Mouse (Mus musculus): ENCODE measurements around the gene Olfr836.
"Not testable (repeated sequence)": the region's sequence is repeated elsewhere in the genome, so short reads cannot be mapped to it uniquely, and the experiment has no call there.

The Olfr836 gene

GRCm38 (mm10) chr9:19120082-19120481 is at the start of gene Olfr836:
Gene Olfr836, plus strand, starts transcription at chr9:19120382.
- in situ Hi-C loops (cut with MboI, MseI), result no loop called here

GRCm38 (mm10) chr9:19084986-19085385 is 35.2 kb upstream of the Olfr836 start:
- in situ Hi-C loops (cut with MboI, MseI), result loop anchor here (5.0 kb wide), 1 partner anchor 528 kb away; no protein-coding TSS in a partner anchor

DNA sequence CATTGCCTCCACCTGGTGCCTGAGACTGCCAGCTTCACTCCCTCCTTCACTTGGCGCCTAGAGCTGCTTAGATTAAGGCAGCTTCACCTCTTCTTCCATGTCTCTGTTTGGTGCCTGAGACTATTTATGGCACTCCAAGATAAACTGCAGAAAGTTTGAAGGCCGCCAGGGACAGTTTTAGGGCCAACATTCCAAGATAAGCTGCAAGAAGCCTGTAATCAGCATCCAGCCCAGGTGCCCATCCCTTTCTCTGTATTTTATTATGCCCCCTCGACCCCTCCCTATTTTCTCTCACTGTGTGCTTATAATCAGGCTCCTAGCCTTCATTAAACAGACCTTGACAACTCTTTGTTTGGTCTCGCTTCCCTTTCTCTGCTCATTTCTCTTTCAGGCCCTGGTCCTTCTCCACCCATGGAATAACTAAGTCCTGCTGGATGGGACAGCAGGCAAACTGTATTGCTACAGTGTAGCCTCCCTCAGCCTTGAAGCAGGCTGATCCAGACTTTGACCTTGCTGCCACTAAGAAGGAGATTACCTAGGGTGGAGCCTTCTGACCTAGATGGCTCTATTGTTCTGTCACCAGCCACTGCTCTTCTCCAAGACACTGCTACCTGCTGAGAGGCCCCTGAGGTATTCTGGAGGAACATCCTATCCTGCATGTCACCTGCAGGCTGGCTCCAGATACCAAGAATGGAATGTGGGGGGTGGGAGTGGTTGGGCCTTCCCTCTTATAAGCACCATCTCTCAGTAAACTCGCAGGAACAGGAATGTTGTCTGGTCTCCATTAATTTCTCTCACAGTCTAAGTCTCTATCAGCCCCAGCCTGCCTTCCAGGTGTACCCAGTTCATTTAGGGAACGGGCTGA is 27.1 kb upstream of the Olfr836 start:
- in situ Hi-C loops (cut with MboI, MseI), result not testable (repeated sequence)

DNA sequence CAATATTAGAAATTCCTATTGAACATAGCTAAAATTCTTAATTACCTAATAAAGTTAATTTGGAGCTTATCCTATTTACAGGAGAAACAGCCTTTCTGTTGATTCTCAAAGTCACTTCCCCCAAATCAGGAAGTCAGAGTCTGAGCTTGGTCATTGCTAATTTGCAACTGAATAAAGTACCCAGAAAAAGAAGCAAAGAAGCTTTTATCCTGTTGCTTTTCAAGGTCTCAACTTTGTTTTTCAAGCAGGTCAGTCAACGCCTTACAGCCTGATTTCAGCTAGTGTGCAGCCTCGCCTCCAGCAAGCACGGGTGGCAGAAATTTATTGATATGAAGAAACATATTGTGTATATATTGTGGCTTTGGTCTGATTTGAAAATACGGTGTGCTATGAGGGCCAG is 22.9 kb upstream of the Olfr836 start:
- in situ Hi-C loops (cut with MboI, MseI), result no loop called here

- in situ Hi-C loops (cut with MboI, MseI), result no loop called here
These were observed 15.8 kb downstream of the Olfr836 start, which contains the start of gene Olfr837 for GRCm38 (mm10) chr9:19136017-19136416. Gene Olfr837, plus strand, starts transcription at chr9:19136317.

Data from T-helper 2 cell (primary cell).